Mouse (Mus musculus) inflammation-experienced regulatory T-cells, adult 16 weeks (primary cell): Measurements from ENCODE around the gene Adcy2. TPM values are rescaled to one million over a fixed set of nuclear protein-coding genes. Genes with fewer than 3 reads are reported as not detected.

ENCODE experiments used
- polyA plus RNA-seq: library from polyadenylated mRNA; unstranded; fragments of 100-300 nt; shearing (Covaris generic); gene quantifications from one replicate; pipeline ENCODE4 v1.2.1, GENCODE M21; 2017

The Adcy2 gene
- not detected for polyA plus RNA-seq

DNA sequence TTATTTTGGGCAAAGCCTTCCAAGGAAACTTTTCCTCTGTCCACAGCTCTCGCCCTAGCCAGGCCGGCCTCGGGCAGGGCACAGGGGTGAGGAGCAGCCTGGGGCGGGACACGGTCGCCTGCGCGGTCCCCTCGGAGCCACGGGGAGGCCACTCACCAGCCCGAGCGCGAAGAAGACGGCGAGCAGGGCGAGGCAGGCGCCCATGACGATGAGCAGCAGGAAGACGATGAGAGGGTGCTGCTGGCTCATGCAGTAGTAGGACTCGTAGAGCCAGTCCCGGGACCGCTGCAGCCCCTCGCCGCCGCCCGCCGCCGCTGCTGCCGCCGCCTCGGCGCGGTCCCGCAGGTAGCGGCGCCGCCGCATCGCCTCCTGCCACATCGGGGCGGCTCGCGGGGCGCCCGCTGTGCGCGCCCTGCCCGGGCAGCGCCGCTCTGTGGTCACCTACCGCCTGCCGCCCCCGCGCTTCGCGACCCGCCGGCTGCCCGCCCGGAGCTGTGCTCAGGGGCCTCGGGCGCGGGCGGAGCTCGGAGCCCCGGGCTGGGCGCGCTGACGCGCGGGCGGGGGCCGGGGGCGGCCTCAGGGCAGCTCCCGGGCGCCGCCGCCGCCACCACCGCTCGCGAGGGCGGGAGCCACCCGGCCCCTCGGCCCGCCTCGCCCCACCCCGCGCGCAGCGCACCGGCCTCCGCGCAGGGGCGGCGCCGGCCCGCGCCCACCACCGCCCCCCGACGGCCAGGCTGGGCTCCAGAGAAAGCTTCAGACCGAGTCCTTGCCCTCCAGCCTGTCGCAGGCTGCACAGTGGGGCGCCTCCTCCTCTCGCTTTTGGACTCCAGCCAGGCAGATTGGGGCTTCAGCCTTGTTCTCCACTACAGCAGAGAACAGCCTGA lies at the start of gene Adcy2:
Gene Adcy2 (minus strand): TSS at position 624 of the 884 bp plus-strand sequence.

DNA sequence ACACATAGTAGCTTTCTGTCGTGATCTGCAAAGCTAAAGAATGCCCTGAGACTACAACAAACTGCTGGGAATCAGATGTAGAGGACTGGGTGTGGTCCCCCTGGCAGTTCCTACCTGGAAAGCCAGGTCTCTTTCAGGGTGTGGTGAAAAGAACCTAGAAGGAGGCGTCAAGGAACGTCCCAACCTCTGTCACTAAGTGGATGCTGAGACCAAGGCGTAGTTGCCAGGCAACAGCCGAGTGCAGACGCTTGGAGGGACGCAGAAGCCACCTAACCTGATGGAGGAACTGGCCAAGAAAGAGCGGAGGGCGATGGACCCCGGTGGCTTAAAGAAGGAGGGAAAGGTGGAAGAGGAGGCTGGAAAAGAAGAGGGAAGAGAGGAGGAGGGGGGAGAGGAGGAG lies 402.1 kb downstream of the Adcy2 start, which contains the start of gene 1700001L19Rik:
Gene 1700001L19Rik (plus strand): TSS at position 223 of the 400 bp plus-strand sequence.

DNA sequence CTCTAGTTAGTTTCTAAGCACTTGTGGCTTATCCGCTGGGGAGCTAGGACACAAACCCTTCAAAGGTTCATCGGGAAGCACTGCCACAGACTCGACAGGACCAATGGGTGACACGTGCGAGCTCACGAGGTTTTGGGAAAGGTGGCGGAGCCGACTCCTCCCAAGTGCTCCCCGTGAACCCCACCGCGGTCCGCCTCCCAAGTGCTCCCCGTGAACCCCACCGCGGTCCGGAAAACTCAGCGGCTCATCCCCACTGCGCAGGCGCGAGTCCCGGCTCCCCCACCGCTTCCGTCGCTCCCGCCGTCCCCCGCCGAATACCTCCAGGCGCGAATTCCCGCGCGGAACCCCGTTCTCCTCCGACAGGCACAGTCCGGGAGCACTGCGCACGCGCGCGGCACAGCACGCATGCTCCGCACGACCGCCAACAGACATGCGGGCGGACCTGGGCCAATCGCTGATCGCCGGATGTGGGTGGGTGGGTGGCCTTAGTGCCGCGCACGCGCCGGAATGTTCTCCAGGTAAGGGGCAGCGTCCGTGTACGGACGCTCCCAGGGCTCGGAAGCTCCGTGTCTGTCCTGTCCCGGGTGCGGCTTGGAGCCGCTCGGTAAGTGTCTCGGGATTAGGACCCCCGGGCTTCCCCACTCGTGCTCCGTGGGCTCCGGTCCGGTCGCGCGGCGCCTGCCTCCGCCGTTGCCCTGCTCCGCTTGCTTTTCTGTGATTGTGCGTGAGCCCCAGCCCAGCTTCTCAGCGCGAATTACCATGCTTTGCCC lies 417.4 kb downstream of the Adcy2 start, which contains the start of the genes Mtrr and Fastkd3:
Gene Mtrr (minus strand): TSS at position 403 of the 770 bp plus-strand sequence.
Gene Fastkd3 (plus strand): TSS at position 488 of the 770 bp plus-strand sequence.

